Mouse (Mus musculus): ENCODE measurements around the gene Slc24a4. TPM values are rescaled to one million over a fixed set of nuclear protein-coding genes. Genes with fewer than 3 reads are reported as not detected.

Gene Slc24a4
- total RNA-seq (2021): under 1 TPM; 0.28 to 0.66 TPM
- polyA plus RNA-seq (2012; rRNA removed): 0.27 and 0.51 TPM in 2 replicates
- long read RNA-seq: 0 reads

GRCm38 (mm10) chr12:102128081-102128790 is at the start of gene Slc24a4:
Gene Slc24a4 (plus strand): TSS chr12:102128733.
- DNase-seq: peak; percentile 19

GRCm38 (mm10) chr12:102082648-102083425 is 45.7 kb upstream of the Slc24a4 start:
- no peak for DNase-seq

- no peak for DNase-seq
These were observed 38.0 kb upstream of the Slc24a4 start for GRCm38 (mm10) chr12:102090535-102090934.

- DNase-seq: no peak
These were observed 36.0 kb upstream of the Slc24a4 start for GRCm38 (mm10) chr12:102092342-102093094.

- no peak for DNase-seq
These were observed 22.5 kb upstream of the Slc24a4 start for GRCm38 (mm10) chr12:102105990-102106389.

GRCm38 (mm10) chr12:102108851-102109250 is 19.7 kb upstream of the Slc24a4 start:
- no peak for DNase-seq

- DNase-seq: no peak
These were observed 16.0 kb upstream of the Slc24a4 start for GRCm38 (mm10) chr12:102112491-102112890.

- no peak for DNase-seq
These were observed 15.6 kb upstream of the Slc24a4 start for GRCm38 (mm10) chr12:102112901-102113300.

- no peak for DNase-seq
These were observed 15.1 kb upstream of the Slc24a4 start for GRCm38 (mm10) chr12:102113391-102113790.

GRCm38 (mm10) chr12:102116580-102116979 is 12.0 kb upstream of the Slc24a4 start:
- no peak for DNase-seq

- DNase-seq: no peak
These were observed 10.5 kb upstream of the Slc24a4 start for GRCm38 (mm10) chr12:102118014-102118413.

- DNase-seq: no peak
These were observed 932 bp upstream of the Slc24a4 start for GRCm38 (mm10) chr12:102127601-102128000.

GRCm38 (mm10) chr12:102128791-102129507 is 416 bp downstream of the Slc24a4 start:
- peak; percentile 57 for DNase-seq

- DNase-seq: no peak
These were observed 1.0 kb downstream of the Slc24a4 start for GRCm38 (mm10) chr12:102129508-102130030.

- DNase-seq: no peak
These were observed 11.2 kb downstream of the Slc24a4 start for GRCm38 (mm10) chr12:102139710-102140109.

GRCm38 (mm10) chr12:102141330-102141729 is 12.8 kb downstream of the Slc24a4 start:
- DNase-seq: no peak

GRCm38 (mm10) chr12:102147678-102148077 is 19.1 kb downstream of the Slc24a4 start:
- DNase-seq: no peak

GRCm38 (mm10) chr12:102148746-102149145 is 20.2 kb downstream of the Slc24a4 start:
- no peak for DNase-seq

- no peak for DNase-seq
These were observed 22.7 kb downstream of the Slc24a4 start for GRCm38 (mm10) chr12:102151185-102151584.

- no peak for DNase-seq
These were observed 25.3 kb downstream of the Slc24a4 start for GRCm38 (mm10) chr12:102153796-102154195.

GRCm38 (mm10) chr12:102154815-102155214 is 26.3 kb downstream of the Slc24a4 start:
- no peak for DNase-seq

- DNase-seq: no peak
These were observed 36.1 kb downstream of the Slc24a4 start for GRCm38 (mm10) chr12:102164632-102165031.

All from adrenal gland, adult 2 months (tissue).